Mouse (Mus musculus) lung, postnatal 0 days (tissue): ENCODE results near the gene Ston1. TPM values are rescaled to one million over a fixed set of nuclear protein-coding genes. Genes with fewer than 3 reads are reported as not detected.
A peak's percentile ranks its signal among the peaks of the same experiment; 100 is the strongest.

Source experiments
- ATAC-seq: fragments of 200-750 bp; cut with Nextera tagmentation; 2 replicates; pipeline ENCODE4 v1.8.0; 2017; ENCODE audit warnings: moderate library complexity
- DNase-seq: peaks from one replicate; pipeline ENCODE4 v3.0.0-alpha.2; 2016; ENCODE audit warnings: low spot score
- H3K27ac ChIP-seq: fragments of 300-500 bp; sonication (generic); 2 replicates; pipeline ENCODE4 v1.5.1; 2014; ENCODE audit warnings: antibody characterized with exemption, mild to moderate bottlenecking, low read length, mixed read lengths
- H3K27me3 ChIP-seq: fragments of 300-500 bp; sonication (generic); replicated peaks from 2 replicates; pipeline ENCODE4 v1.6.1; 2014; ENCODE audit warnings: low read length, mixed read lengths; ENCODE audit not compliant: insufficient read depth
- H3K36me3 ChIP-seq: fragments of 300-500 bp; sonication (generic); 2 replicates; pipeline ENCODE4 v1.6.1; 2014; ENCODE audit warnings: low read length, mixed read lengths; ENCODE audit not compliant: insufficient read depth
- H3K4me1 ChIP-seq: fragments of 300-500 bp; sonication (generic); 2 replicates; pipeline ENCODE4 v1.6.1; 2014; ENCODE audit warnings: antibody characterized with exemption, low read depth, low read length, mixed read lengths; ENCODE audit not compliant: insufficient read depth
- H3K4me2 ChIP-seq: fragments of 300-500 bp; sonication (generic); replicated peaks from 2 replicates; pipeline ENCODE4 v1.6.1; 2014; ENCODE audit warnings: low read depth, mild to moderate bottlenecking, low read length, moderate library complexity, mixed read lengths
- H3K4me3 ChIP-seq: fragments of 300-500 bp; sonication (generic); 2 replicates; pipeline ENCODE4 v1.5.1; 2014; ENCODE audit warnings: low read depth, low read length
- H3K9ac ChIP-seq: fragments of 300-500 bp; sonication (generic); replicated peaks from 2 replicates; pipeline ENCODE4 v1.6.1; 2014; ENCODE audit warnings: low read depth, mild to moderate bottlenecking
- H3K9me3 ChIP-seq: fragments of 300-500 bp; sonication (generic); 2 replicates; pipeline ENCODE4 v1.6.1; 2016; ENCODE audit warnings: low read length, mixed read lengths
- CTCF ChIP-seq: IDR thresholded peaks from 2 replicates; pipeline ENCODE4 v1.5.1; 2016; ENCODE audit warnings: antibody characterized with exemption, mild to moderate bottlenecking
- EP300 ChIP-seq: IDR thresholded peaks from 2 replicates; pipeline ENCODE4 v1.6.1; 2016; ENCODE audit warnings: antibody characterized with exemption, mild to moderate bottlenecking, control low read depth
- WGBS: fragments of 180-500 bp; shearing (Covaris S2); extraction: QIAGEN DNeasy Blood & Tissue Kit; methylation state at CpG from one replicate; pipeline ENCODE4 v1.1.7; 2014; 5-methylcytosine and 5-hydroxymethylcytosine counted together
- polyA plus RNA-seq: library from polyadenylated mRNA; unstranded; fragments of >200 nt; fragmentation: Nextera tagmentation; extraction: Ambion mirVana; gene quantifications from 2 replicates; pipeline ENCODE4 v1.2.1, GENCODE M21; 2015

The Ston1 gene
- polyA plus RNA-seq = 6.4 and 6.9 TPM in 2 replicates

DNA sequence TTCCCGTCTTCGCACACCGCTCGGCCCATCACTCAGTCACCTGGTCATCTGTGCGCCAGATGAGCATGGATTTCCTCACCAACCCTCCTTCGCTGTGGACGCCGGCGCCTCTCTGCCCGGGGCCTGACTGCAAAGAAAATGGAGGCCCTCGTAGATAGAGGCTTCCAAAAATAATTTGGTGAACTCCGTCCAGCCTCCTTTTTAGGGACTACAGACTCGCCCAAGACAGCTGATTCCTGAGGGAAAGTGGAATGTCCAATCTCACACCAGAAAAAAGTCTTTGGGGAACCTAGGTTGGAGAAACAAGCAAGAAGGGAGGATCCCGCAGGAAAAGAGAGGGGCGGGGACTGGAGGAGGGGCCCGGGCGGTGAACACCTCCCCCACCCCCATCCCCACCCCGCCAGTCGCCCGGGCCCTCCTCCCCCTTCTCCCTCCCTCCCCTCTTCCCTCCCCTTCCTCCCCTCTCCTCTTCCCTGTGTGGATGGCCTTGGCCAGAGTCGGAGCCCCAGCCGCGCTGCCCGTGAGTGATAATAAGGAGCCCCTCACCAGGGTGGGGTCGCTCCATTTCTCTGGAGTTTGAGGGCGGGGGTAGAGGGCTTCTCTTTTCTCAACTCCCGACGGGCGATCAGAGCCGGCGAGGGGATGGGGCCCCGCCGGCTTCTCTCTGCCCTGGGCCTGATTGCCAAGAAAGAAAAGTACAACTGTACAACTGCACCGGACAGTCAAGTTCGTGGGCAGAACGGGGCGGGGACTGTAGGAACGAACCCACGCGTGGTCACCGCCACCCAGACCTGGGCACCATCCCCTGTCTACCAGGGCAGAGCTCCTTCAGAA lies at the start of gene Ston1:
Gene Ston1, plus strand, starts transcription at position 463 of the 834 bp plus-strand sequence.
- Histone ChIP-seq H3K36me3 (no peaks in the 10 kb centered on the region), H3K4me1 (peaks cover 11% of the 10 kb centered on the region; the same call in 1 of the 2 replicates), H3K27me3 (no peaks in the 10 kb centered on the region), H3K27ac (peak within 1 kb of the TSS; percentile 90), H3K4me3 (peak within 1 kb of the TSS; percentile 69), H3K9me3 (no peaks in the 10 kb centered on the region), H3K4me2 (peak within 1 kb of the TSS; percentile 81), H3K9ac (peak within 1 kb of the TSS; percentile 67)
- DNase-seq (peak; percentile 91), ATAC-seq (peak; percentile 89)
- WGBS = 3% methylated on average over 27 of the region's 41 CpGs
- TF ChIP-seq EP300 (0 out of 2 replicates have a peak, but pooled peaks have one; percentile 45), CTCF (no peak)

DNA sequence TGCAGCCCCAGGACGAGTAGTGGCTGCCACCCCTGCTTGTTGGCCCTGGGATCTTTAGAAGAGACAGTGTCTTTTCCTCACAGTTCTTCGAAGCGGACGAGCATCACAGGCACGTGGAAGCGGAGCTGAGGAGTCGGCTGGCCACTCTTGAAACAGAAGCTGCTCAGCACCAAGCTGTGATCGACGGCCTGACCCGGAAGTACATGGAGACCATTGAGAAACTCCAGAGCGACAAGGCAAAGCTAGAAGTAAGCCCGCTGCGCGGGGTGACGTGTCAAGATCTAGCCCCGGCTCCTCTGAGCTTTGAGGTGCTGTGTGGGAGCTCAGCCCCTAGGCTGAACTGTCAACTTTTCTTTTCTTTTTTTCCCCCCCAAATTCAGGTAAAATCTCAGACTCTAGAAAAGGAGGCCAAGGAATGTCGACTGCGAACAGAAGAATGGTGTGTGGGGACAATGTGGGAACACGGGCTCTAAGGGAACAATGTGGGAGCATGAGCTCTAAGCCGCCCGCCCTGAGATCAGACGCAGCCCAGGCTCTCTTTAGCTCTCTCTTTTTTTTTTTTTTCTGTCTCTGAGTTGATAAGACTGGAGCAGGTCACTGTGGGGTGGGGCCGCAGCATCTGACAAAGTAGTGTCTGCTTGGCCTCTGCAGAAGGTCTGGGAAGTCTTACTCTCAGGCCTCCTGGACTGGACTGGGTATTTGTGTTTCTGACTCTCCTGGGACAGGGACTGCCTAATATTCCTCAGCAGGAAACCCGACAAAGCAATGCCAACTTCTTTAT lies 47.9 kb upstream of the Ston1 start:
- no peak overlapping the region for H3K27ac ChIP-seq
- no peaks in the 10 kb centered on the region for H3K4me1 ChIP-seq
- peaks cover 15% of the 10 kb centered on the region; the same call in 1 of the 2 replicates for H3K36me3 ChIP-seq
- 82% methylated on average over 24 of the region's 24 CpGs for WGBS
- TF ChIP-seq EP300 (no peak), CTCF (no peak)
- H3K4me2 ChIP-seq = no peak overlapping the region
- H3K4me3 ChIP-seq = no peak overlapping the region
- ATAC-seq (no peak), DNase-seq (no peak)
- H3K9ac ChIP-seq = no peak overlapping the region
- no peaks in the 10 kb centered on the region for H3K27me3 ChIP-seq
- no peaks in the 10 kb centered on the region for H3K9me3 ChIP-seq

DNA sequence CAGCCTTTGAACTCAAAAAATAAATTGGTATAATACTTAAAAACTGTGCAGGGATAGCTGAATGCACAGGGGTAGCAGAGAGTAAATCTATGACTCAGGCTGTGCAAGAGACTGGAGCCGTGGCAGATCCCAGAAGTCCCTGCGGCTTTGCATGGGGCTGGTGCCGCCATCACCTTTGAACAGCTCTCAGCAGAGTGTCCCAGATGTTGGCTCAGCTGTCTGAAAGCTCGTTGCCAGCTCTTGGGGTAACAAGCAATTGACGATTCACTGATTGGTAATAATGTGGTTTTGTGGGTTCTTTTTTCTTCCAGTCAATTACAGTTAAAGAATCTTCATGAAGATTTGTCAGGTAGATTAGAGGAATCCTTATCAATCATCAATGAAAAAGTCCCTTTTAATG lies 47.1 kb upstream of the Ston1 start:
- no peak overlapping the region for H3K4me3 ChIP-seq
- H3K27ac ChIP-seq = no peak overlapping the region
- TF ChIP-seq EP300 (no peak), CTCF (no peak)
- no peaks in the 10 kb centered on the region for H3K27me3 ChIP-seq
- no peak overlapping the region for H3K9ac ChIP-seq
- DNase-seq (no peak), ATAC-seq (no peak)
- H3K36me3 ChIP-seq = peaks cover 15% of the 10 kb centered on the region; the same call in 1 of the 2 replicates
- H3K9me3 ChIP-seq = no peaks in the 10 kb centered on the region
- WGBS = 67% methylated on average over 5 of the region's 5 CpGs
- H3K4me2 ChIP-seq = no peak overlapping the region
- no peaks in the 10 kb centered on the region for H3K4me1 ChIP-seq

DNA sequence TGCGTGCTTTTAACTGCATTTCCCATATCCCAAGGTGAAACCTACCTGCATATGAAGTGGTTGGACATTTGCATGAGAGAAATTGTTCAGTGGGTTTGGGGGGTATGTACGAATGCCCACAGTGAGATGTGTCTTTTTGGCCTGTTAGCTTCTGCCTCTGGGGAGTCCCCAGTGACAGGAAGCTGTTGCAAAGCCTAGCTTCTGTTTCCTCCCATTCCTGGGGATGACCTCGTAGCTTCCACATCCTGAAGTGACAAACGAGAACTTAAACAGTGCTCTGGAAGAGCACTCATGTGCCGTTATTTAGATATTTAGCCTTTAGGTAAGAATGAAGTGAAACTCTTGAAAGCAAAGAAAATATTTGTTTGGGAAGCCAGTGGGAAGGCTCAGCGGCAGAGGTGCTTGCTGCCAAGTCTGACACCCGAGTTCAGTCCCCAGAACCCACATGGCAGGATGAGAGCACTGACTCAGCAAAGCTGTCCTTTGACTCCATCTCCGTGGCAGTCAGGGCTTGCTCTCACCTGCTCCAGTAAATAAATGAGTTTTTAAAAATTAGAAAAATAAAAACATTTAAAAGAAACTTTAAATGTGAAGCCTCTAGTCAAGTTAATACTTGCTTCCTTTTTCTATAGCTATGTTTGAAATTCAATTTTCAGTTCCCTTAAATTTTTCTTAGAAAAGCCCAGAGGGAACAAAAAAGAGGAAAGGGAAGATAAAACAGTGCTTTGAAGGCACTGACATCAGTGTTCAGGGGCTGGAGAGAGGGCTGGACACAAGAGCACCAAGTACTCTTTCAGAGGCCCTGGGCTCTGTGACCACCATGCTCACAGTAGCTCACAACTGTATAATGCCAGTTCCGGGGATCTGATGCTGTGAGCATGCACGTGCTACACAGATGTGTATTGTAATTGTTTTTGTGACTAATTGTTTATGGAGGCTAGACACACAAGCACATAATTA lies 46.2 kb upstream of the Ston1 start:
- TF ChIP-seq CTCF (no peak), EP300 (no peak)
- 0 out of 2 replicates have a peak, but pooled peaks have one; percentile 33 for ATAC-seq
- DNase-seq = peak; percentile 25
- H3K4me1 ChIP-seq = no peaks in the 10 kb centered on the region
- H3K9me3 ChIP-seq = no peaks in the 10 kb centered on the region
- no peak overlapping the region for H3K4me3 ChIP-seq
- H3K27me3 ChIP-seq = no peaks in the 10 kb centered on the region
- H3K36me3 ChIP-seq = peaks cover 15% of the 10 kb centered on the region; the same call in 1 of the 2 replicates
- H3K9ac ChIP-seq = no peak overlapping the region
- no peak overlapping the region for H3K4me2 ChIP-seq
- peak overlapping the region; percentile 2; the same call in 1 of the 2 replicates for H3K27ac ChIP-seq
- WGBS = 32% methylated on average over 10 of the region's 10 CpGs

DNA sequence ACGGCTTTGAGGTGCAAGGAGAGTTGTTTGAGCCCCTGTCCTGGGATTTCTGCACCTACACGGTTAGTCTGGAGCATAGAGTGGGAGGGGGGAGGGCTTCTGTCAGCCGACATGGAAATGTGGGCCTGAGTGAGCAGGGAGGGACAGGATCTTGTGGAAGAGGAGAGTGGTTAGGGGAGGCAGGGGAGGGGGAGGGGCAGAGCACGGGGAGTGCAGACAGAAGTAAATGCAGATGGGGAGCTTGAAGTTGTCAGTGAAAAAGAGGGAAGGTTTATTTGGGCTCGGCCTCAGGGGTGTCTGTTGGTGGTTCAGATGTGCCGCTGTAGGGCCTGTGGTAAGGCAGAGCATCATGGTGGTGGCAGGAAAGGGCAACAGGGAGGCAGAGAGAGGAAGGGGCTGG lies 44.9 kb upstream of the Ston1 start:
- Histone ChIP-seq H3K36me3 (peaks cover 12% of the 10 kb centered on the region; the same call in 1 of the 2 replicates), H3K27ac (no peak overlapping the region), H3K4me1 (no peaks in the 10 kb centered on the region), H3K27me3 (no peaks in the 10 kb centered on the region), H3K4me3 (no peak overlapping the region), H3K9me3 (no peaks in the 10 kb centered on the region), H3K9ac (no peak overlapping the region), H3K4me2 (no peak overlapping the region)
- DNase-seq (no peak), ATAC-seq (no peak)
- 36% methylated on average over 6 of the region's 6 CpGs for WGBS
- TF ChIP-seq CTCF (no peak), EP300 (no peak)
